Mouse (Mus musculus) heart, embryonic 16.5 days (tissue): ENCODE results near the gene Mettl8. TPM values are rescaled to one million over a fixed set of nuclear protein-coding genes. Genes with fewer than 3 reads are reported as not detected.

Experiments used
- ATAC-seq: fragments of 200-750 bp; cut with Nextera tagmentation; replicated peaks from 2 replicates; pipeline ENCODE4 v1.8.0; 2017; ENCODE audit warnings: moderate number of reproducible peaks; ENCODE audit not compliant: insufficient read depth, low FRiP score; ENCODE audit errors: extremely low read depth
- H3K27ac ChIP-seq: fragments of 300-500 bp; sonication (generic); 2 replicates; pipeline ENCODE4 v1.5.1; 2014; ENCODE audit warnings: mild to moderate bottlenecking, low read length, control low read depth, moderate library complexity
- H3K27me3 ChIP-seq: fragments of 300-500 bp; sonication (generic); 2 replicates; pipeline ENCODE4 v1.6.1; 2014; ENCODE audit warnings: low read length, mixed read lengths; ENCODE audit not compliant: control insufficient read depth, insufficient read depth
- H3K36me3 ChIP-seq: fragments of 300-500 bp; sonication (generic); 2 replicates; pipeline ENCODE4 v1.6.1; 2014; ENCODE audit not compliant: control insufficient read depth, insufficient read depth
- H3K4me1 ChIP-seq: fragments of 300-500 bp; sonication (generic); 2 replicates; pipeline ENCODE4 v1.6.1; 2014; ENCODE audit warnings: low read length, mixed read lengths; ENCODE audit not compliant: control insufficient read depth, insufficient read depth
- H3K4me2 ChIP-seq: fragments of 300-500 bp; sonication (generic); 2 replicates; pipeline ENCODE4 v1.6.1; 2014; ENCODE audit warnings: low read depth, mild to moderate bottlenecking, control low read depth, low read length
- H3K4me3 ChIP-seq: fragments of 300-500 bp; sonication (generic); 2 replicates; pipeline ENCODE4 v1.5.1; 2014; ENCODE audit warnings: mild to moderate bottlenecking, control low read depth, low read length
- H3K9ac ChIP-seq: fragments of 300-500 bp; sonication (generic); 2 replicates; pipeline ENCODE4 v1.6.1; 2014; ENCODE audit warnings: low read length, control low read depth
- H3K9me3 ChIP-seq: fragments of 300-500 bp; sonication (generic); replicated peaks from 2 replicates; pipeline ENCODE4 v1.6.1; 2016; ENCODE audit warnings: low read length; ENCODE audit not compliant: control insufficient read depth
- WGBS: fragments of 180-500 bp; shearing (Covaris S2); extraction: QIAGEN DNeasy Blood & Tissue Kit; methylation state at CpG from one replicate; pipeline ENCODE4 v1.1.7; 2014; 5-methylcytosine and 5-hydroxymethylcytosine counted together
- polyA plus RNA-seq: library from polyadenylated mRNA; unstranded; fragments of >200 nt; fragmentation: Nextera tagmentation; extraction: Ambion mirVana; gene quantifications from 2 replicates; pipeline ENCODE4 v1.2.1, GENCODE M21; 2015

The Mettl8 gene
- polyA plus RNA-seq, 1 experiment from 2014 or later, result 15.1 TPM

DNA sequence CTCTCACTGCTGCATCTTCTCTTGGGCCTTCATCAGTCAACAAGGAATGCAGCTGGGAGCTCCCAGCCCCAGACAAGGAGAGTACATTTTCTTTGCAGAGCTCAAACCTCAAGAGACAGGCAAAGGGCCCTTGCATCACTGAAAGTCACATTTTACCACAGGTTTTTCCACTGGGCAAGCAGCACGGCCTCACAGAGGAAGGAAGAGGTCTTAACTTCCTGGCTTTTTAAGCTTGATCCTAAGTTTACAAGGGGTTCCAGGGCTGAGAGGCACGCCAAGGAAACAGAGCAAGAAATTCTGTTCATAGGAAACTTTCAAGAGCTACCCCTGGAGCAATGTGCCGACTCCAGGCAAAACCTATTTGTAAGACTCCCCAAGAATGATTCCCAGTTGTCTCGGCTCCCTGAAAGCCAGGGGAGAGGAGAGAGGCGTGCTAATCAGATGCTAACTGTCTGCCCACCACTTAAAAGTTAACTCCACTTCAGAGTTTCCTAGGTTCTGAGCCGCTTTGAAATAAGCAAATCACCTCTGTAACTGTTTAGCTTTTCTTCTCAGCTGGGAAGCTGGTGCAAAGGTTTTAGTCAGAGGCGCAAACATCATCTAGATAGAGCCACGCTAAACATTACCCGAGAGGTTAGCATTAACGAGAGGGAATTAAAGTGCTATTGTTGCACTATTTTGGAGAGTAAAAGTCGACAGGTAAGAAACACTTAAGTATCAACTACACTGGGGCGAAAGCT is 29.6 kb downstream of the Mettl8 start:
- WGBS, result 43% methylated on average over 12 of the region's 12 CpGs
- Histone ChIP-seq H3K9ac (peak overlapping the region; percentile 38; the same call in 1 of the 2 replicates), H3K27ac (peak overlapping the region; percentile 45)

DNA sequence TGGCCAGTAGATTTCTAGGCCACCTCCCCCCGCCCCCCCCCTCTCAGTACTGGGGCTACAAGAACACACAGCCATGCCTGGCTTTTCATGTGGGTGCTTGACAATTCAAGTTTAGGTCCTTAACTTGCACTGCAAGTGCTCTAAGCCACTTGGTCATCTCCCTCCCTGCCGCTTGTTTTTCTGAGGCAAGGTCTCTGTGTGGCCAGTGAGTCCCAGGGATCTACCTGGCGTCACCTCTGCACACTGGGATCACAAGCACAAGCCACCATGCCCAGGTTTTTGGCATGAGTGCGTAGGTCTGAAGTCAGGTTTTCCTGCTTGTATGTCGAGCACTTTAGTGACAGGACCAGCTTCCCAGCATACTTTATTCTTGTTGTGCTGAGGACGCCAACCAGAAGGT is 31.4 kb downstream of the Mettl8 start:
- H3K9ac ChIP-seq, result no peak overlapping the region
- H3K27me3 ChIP-seq, result no peaks in the 10 kb centered on the region
- no peak overlapping the region for H3K27ac ChIP-seq
- H3K4me1 ChIP-seq, result peaks cover 20% of the 10 kb centered on the region
- ATAC-seq, result no peak
- H3K36me3 ChIP-seq, result no peaks in the 10 kb centered on the region
- H3K9me3 ChIP-seq, result no peaks in the 10 kb centered on the region
- 89% methylated on average over 6 of the region's 6 CpGs for WGBS
- H3K4me3 ChIP-seq, result no peak overlapping the region
- H3K4me2 ChIP-seq, result no peak overlapping the region

More for the DNA sequence above, 29.6 kb downstream of the Mettl8 start:
- Histone ChIP-seq H3K36me3 (no peaks in the 10 kb centered on the region), H3K9me3 (no peaks in the 10 kb centered on the region), H3K4me2 (no peak overlapping the region; the same call in 1 of the 2 replicates), H3K27me3 (no peaks in the 10 kb centered on the region), H3K4me1 (peaks cover 16% of the 10 kb centered on the region), H3K4me3 (no peak overlapping the region)
- ATAC-seq, result no peak

DNA sequence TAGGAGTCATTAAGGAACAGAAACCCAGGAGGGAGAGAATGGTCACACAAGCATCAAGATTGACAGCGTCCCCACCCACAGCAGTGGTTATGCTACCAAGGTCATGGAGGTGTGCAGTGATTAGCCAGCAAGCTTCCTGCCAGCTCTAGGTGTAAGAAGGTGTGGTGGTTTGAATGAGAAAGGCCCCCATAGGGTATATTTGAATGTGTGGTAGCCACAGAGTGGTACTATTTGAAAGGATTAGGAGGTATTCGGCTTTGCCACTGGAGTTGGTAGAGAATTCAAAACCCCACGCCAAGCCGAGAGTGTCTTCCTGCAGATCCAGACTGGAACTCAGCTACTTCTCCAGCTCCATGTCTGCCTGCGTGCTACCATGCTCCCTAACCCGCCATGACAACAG is 32.4 kb downstream of the Mettl8 start:
- ATAC-seq, result no peak
- H3K9ac ChIP-seq, result no peak overlapping the region
- H3K4me2 ChIP-seq, result no peak overlapping the region
- no peaks in the 10 kb centered on the region for H3K9me3 ChIP-seq
- H3K27me3 ChIP-seq, result no peaks in the 10 kb centered on the region
- no peak overlapping the region for H3K4me3 ChIP-seq
- WGBS, result 89% methylated on average over 6 of the region's 6 CpGs
- H3K4me1 ChIP-seq, result peaks cover 20% of the 10 kb centered on the region
- no peak overlapping the region for H3K27ac ChIP-seq
- no peaks in the 10 kb centered on the region for H3K36me3 ChIP-seq

DNA sequence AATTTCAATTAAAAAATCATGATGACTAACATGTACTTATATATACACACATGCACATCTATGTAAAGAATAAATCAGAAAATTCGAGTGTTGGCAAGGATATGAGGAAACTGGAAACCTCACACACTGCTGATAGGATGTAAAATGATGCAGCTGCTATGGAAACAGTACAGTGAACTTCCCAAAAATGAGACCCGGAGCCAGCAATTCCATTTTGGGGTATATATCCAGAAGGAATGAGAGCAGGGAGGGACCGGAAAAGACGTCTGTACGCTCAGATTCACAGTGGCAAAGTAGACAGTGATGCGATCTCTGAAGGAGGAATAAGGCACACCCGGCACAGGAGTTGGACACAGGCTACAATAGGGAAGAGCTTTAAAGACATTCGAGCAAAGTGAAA is 34.7 kb downstream of the Mettl8 start:
- H3K4me3 ChIP-seq, result no peak overlapping the region
- WGBS, result 74% methylated on average over 8 of the region's 8 CpGs
- peaks cover 8% of the 10 kb centered on the region for H3K4me1 ChIP-seq
- H3K36me3 ChIP-seq, result no peaks in the 10 kb centered on the region
- no peaks in the 10 kb centered on the region for H3K9me3 ChIP-seq
- no peaks in the 10 kb centered on the region for H3K27me3 ChIP-seq
- no peak for ATAC-seq
- H3K27ac ChIP-seq, result no peak overlapping the region
- no peak overlapping the region for H3K4me2 ChIP-seq
- no peak overlapping the region for H3K9ac ChIP-seq

DNA sequence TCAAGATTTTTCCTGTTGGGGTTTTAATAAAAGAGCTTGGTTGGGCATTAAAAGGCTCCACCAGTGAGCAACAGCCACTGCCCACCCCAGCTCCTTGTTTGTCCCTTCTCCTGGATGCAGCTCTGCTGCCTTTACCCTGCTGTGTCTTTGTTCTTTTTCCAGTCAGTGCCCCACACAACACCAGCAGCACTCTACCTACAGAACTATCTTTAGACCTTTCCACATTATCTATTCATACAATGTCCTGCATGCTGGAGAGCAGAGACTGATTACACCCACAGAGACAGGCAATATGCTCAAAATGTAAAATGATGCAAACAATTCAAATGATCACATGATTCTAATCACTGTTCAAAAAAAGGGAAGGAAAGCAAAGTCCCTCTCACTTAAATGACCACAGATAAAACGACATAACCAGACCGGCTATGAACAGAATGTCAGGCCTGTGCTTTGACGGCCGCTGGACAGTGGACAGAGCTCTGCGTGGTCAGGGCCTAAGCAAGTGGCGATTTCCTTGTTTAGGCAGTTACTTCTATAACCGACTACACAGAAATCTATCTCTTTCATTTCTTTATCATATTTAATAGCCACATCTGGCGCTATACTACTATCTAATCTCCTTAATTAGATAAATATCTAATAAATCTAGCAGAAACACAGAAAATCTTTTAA is 35.5 kb downstream of the Mettl8 start:
- Histone ChIP-seq H3K9ac (peak overlapping the region; percentile 3; the same call in 1 of the 2 replicates), H3K27me3 (no peaks in the 10 kb centered on the region), H3K4me3 (no peak overlapping the region), H3K9me3 (no peaks in the 10 kb centered on the region), H3K36me3 (no peaks in the 10 kb centered on the region), H3K27ac (peak overlapping the region; percentile 78), H3K4me2 (peak overlapping the region; percentile 0; the same call in 1 of the 2 replicates), H3K4me1 (peaks cover 4% of the 10 kb centered on the region)
- ATAC-seq, result peak; percentile 69
- WGBS, result 50% methylated on average over 8 of the region's 8 CpGs

DNA sequence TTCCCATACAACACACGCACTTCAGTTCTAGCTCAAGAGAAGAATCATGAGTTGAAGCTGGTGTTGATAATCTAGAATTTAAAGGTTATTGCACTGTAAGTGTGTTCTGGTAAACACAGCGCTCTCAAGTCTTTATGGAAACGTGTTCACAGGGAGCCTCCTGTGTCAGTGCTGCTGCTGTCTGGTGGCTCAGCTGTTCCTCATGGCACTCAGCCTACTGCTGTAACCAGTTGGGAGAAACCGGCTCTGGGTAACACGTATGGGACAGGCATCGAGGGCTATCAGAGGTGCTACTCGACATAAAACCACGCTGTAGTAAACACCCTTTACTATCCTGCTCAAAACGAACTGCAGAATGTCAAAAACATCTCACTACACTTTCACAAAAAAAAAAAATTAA is 36.1 kb downstream of the Mettl8 start:
- 42% methylated on average over 9 of the region's 9 CpGs for WGBS
- Histone ChIP-seq H3K27ac (peak overlapping the region; percentile 78), H3K4me3 (no peak overlapping the region), H3K9ac (peak overlapping the region; percentile 3; the same call in 1 of the 2 replicates), H3K27me3 (no peaks in the 10 kb centered on the region), H3K4me2 (peak overlapping the region; percentile 21; the same call in 1 of the 2 replicates), H3K36me3 (no peaks in the 10 kb centered on the region), H3K9me3 (no peaks in the 10 kb centered on the region), H3K4me1 (peaks cover 4% of the 10 kb centered on the region)
- ATAC-seq, result peak; percentile 72; the same call in 1 of the 2 replicates

DNA sequence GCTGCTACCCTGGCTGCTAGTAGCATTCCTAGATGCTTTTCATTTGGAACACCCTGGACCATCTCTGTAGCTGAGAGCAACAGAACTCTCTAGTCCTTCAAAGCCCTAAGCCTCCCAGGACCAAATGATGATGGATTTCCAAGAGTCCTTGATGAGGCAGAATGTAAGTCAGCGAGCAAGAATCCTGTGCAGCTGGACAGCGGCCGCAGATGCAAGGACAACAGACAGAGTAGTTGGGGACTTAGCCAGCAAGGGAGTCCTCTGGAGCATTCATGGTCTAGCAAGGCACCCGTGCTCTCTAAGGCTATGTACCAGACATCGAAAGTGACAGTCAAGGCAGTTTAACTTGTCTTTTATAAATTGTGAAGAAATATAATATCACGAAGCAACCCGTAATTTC is 41.9 kb downstream of the Mettl8 start:
- no peak overlapping the region for H3K27ac ChIP-seq
- no peak overlapping the region for H3K4me2 ChIP-seq
- no peak overlapping the region for H3K9ac ChIP-seq
- no peak overlapping the region for H3K4me3 ChIP-seq
- no peaks in the 10 kb centered on the region for H3K36me3 ChIP-seq
- H3K9me3 ChIP-seq, result peaks cover 3% of the 10 kb centered on the region; the same call in 1 of the 2 replicates
- no peaks in the 10 kb centered on the region for H3K4me1 ChIP-seq
- no peak for ATAC-seq
- WGBS, result 94% methylated on average over 7 of the region's 7 CpGs
- no peaks in the 10 kb centered on the region for H3K27me3 ChIP-seq

DNA sequence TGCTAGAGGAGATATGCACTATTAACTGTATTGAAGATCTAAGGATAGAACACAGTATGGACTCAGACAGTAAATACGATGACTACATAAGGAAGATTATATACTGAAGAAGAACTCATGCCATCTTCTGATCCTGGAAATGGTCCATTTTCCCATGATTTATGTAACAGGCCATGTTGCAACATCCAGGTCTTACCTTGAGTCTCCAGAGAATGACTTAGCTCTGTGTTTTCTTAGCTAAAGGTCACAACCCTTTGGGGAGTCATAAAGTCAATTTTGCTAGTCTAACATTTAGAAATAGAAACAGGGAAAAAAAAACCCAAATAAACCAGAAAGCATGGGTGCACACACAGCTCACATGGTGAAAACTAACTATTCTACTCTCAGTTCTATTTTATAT is 43.6 kb downstream of the Mettl8 start:
- WGBS, result 86% methylated on average over 1 of the region's 1 CpGs
- no peaks in the 10 kb centered on the region for H3K27me3 ChIP-seq
- H3K27ac ChIP-seq, result no peak overlapping the region
- H3K4me2 ChIP-seq, result no peak overlapping the region
- no peaks in the 10 kb centered on the region for H3K4me1 ChIP-seq
- no peak for ATAC-seq
- no peak overlapping the region for H3K9ac ChIP-seq
- H3K36me3 ChIP-seq, result no peaks in the 10 kb centered on the region
- no peak overlapping the region for H3K4me3 ChIP-seq
- H3K9me3 ChIP-seq, result peaks cover 3% of the 10 kb centered on the region; the same call in 1 of the 2 replicates

DNA sequence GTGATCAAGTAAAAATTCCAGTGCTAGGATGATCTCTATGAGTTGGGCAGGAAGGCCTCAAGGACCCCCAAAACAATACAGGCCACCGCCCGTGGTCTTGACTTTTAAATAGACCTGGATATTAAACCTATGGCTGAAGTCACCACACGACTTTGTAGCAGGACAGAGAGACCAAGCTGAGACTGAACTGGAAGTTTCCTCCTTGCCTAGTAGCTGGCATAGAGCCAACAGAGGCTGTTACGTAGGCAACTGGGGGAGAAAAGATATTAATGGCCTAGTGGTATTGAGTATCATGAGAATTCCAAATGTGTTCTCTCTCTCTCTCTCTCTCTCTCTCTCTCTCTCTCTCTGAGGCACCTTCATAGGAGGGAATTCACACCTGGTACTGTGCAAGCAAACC is 51.0 kb downstream of the Mettl8 start:
- H3K4me2 ChIP-seq, result no peak overlapping the region
- H3K9ac ChIP-seq, result no peak overlapping the region
- H3K9me3 ChIP-seq, result peaks cover 5% of the 10 kb centered on the region; the same call in 1 of the 2 replicates
- H3K27ac ChIP-seq, result no peak overlapping the region
- H3K36me3 ChIP-seq, result no peaks in the 10 kb centered on the region
- no peak for ATAC-seq
- no peak overlapping the region for H3K4me3 ChIP-seq
- no peaks in the 10 kb centered on the region for H3K27me3 ChIP-seq
- peaks cover 7% of the 10 kb centered on the region; the same call in 1 of the 2 replicates for H3K4me1 ChIP-seq
- 54% methylated on average over 4 of the region's 4 CpGs for WGBS
